Mouse (Mus musculus): Measurements from ENCODE around the gene Sh3tc1.

GRCm38 (mm10) chr5:35768997-35769396 lies 29.2 kb upstream of the Sh3tc1 start:
- TF ChIP-seq CTCF (IDR thresholded peaks at IDR 0.05; ENCODE audit: control insufficient read depth, insufficient read depth, insufficient replicate concordance, low read depth, low read length) (no peak), POLR2A (IDR thresholded peaks at IDR 0.05; ENCODE audit: control insufficient read depth, low read depth, low read length) (no peak)
